Mouse (Mus musculus) A20 (cell line): ENCODE data around the gene Gm42791.

Source experiments
- DNase-seq: peaks from one replicate; pipeline ENCODE4 v3.0.0-alpha.2; 2011; ENCODE audit warnings: low read depth, low spot score

Gm42791 gene

GRCm38 (mm10) chr5:148978458-148979165 is 16.3 kb downstream of the Gm42791 start:
- DNase-seq, result no peak

GRCm38 (mm10) chr5:148977698-148978457 is 17.1 kb downstream of the Gm42791 start:
- no peak for DNase-seq

GRCm38 (mm10) chr5:148976876-148977275 is 18.1 kb downstream of the Gm42791 start:
- DNase-seq, result no peak

GRCm38 (mm10) chr5:148975035-148975434 is 19.9 kb downstream of the Gm42791 start:
- DNase-seq, result no peak

- DNase-seq, result no peak
Observed at GRCm38 (mm10) chr5:148973019-148973668, 21.8 kb downstream of the Gm42791 start.

- DNase-seq, result no peak
Observed at GRCm38 (mm10) chr5:148972167-148972566, 22.8 kb downstream of the Gm42791 start.

- no peak for DNase-seq
Observed at GRCm38 (mm10) chr5:148969648-148970047, 25.3 kb downstream of the Gm42791 start.

- no peak for DNase-seq
Observed at GRCm38 (mm10) chr5:148968958-148969576, 25.9 kb downstream of the Gm42791 start.

GRCm38 (mm10) chr5:148968179-148968578 is 26.8 kb downstream of the Gm42791 start:
- no peak for DNase-seq

- no peak for DNase-seq
Observed at GRCm38 (mm10) chr5:148966395-148966794, 28.6 kb downstream of the Gm42791 start.

- DNase-seq, result no peak
Observed at GRCm38 (mm10) chr5:148965691-148966333, 29.1 kb downstream of the Gm42791 start.

GRCm38 (mm10) chr5:148965089-148965591 is 29.8 kb downstream of the Gm42791 start:
- no peak for DNase-seq

- no peak for DNase-seq
Observed at GRCm38 (mm10) chr5:148964251-148964650, 30.7 kb downstream of the Gm42791 start.

GRCm38 (mm10) chr5:148960211-148960610 is 34.7 kb downstream of the Gm42791 start:
- DNase-seq, result no peak

GRCm38 (mm10) chr5:148959068-148959990 is 35.6 kb downstream of the Gm42791 start:
- peak; percentile 86 for DNase-seq

- peak; percentile 64 for DNase-seq
Observed at GRCm38 (mm10) chr5:148958355-148958754, 36.6 kb downstream of the Gm42791 start.

- DNase-seq, result no peak
Observed at GRCm38 (mm10) chr5:148956898-148957535, 37.9 kb downstream of the Gm42791 start.

- DNase-seq, result no peak
Observed at GRCm38 (mm10) chr5:148956091-148956490, 38.9 kb downstream of the Gm42791 start.

GRCm38 (mm10) chr5:148955575-148955974 is 39.4 kb downstream of the Gm42791 start:
- DNase-seq, result no peak
